Mouse (Mus musculus) layer of hippocampus, adult 2 months (tissue): ENCODE data around the gene Ifnar1. TPM values are rescaled to one million over a fixed set of nuclear protein-coding genes. Genes with fewer than 3 reads are reported as not detected.
"Not testable (repeated sequence)": the region's sequence is repeated elsewhere in the genome, so short reads cannot be mapped to it uniquely, and the experiment has no call there.

Source experiments
- DNase-seq, 2 experiments: peaks; one replicate each; pipeline ENCODE4 v3.0.0; 2022; ENCODE audit warnings: low spot score in 2 of 2
- H3K27ac ChIP-seq: fragments of 200-600 bp; 2 replicates; pipeline ENCODE4 v1.8.1; 2022
- H3K4me3 ChIP-seq: fragments of 200-600 bp; 2 replicates; pipeline ENCODE4 v1.8.1; 2022; ENCODE audit warnings: mild to moderate bottlenecking
- CTCF ChIP-seq: fragments of 200-600 bp; conservative IDR thresholded peaks from 2 replicates; pipeline ENCODE4 v1.8.1; 2022; ENCODE audit warnings: antibody characterized with exemption, mild to moderate bottlenecking, moderate library complexity
- total RNA-seq, 2 experiments: library from RNA; stranded (reverse); gene quantifications; 2 replicates each; pipeline ENCODE4 v1.2.3; 2021

Gene Ifnar1
- total RNA-seq, 2 experiments from 2014 or later: 42.2 to 45.9 TPM

DNA sequence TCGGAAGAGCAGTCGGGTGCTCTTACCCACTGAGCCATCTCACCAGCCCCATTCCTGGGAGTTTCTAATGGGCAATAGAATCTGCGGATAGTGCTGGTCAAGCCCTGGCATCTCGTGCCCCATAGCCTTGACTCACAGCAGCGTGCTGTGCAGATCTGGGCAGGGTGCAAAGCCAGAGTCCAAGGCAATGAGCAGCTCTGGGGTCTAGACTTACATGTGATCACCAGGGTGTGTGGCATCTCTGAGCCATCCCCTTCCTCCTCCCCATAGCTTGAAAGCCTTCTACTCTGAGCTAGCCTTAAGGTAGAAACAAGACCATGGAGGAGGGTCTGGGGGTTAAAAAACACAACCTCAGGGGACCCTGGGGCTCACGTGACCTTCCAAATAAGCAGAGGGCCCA is 41.2 kb downstream of the Ifnar1 start:
- Histone ChIP-seq H3K27ac (no peak overlapping the region), H3K4me3 (no peak overlapping the region)
- no peak for DNase-seq
- TF ChIP-seq CTCF: no peak

DNA sequence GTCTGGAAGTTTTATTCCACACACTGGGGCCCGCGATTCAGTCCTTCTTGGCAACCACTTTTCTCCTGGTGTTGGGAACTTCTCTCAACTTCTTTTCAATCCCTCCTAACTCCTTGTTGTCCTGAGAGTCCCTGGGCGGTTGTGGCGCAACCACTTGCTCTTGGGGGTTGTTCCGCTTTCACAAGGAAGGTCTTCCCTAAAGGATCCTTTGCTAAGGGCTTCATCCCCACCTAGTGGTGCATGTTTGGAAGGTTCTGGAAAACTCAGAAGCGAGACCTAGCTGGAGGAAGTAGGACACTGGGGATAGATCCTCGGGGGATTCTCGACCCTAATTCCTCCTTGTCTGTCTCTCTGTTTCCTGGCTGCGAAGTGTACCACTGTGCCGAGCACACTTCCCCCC is 42.0 kb downstream of the Ifnar1 start:
- TF ChIP-seq CTCF: peak; percentile 64
- Histone ChIP-seq H3K27ac (no peak overlapping the region), H3K4me3 (no peak overlapping the region)
- DNase-seq: no peak

DNA sequence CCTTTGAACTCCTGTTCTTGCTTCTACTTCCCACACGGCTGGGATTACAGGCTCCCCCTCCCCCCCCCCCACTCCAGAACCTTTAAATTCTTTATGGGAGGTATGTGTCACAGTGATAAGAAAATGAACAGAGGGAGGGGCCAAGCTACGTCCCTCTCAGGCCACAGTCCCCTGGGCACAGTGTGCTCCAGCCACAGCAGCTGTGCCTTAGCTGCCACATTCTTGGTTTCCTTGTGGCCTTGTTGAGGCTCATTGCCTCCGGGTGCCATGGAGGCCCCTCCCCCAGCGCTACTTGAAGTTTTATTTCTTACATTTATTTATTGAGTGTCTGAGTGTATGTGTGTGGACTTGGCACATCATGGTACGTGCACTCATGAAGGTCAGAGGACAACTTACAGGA is 42.5 kb downstream of the Ifnar1 start:
- Histone ChIP-seq H3K27ac (no peak overlapping the region), H3K4me3 (no peak overlapping the region)
- no peak for DNase-seq
- no peak for TF ChIP-seq CTCF

DNA sequence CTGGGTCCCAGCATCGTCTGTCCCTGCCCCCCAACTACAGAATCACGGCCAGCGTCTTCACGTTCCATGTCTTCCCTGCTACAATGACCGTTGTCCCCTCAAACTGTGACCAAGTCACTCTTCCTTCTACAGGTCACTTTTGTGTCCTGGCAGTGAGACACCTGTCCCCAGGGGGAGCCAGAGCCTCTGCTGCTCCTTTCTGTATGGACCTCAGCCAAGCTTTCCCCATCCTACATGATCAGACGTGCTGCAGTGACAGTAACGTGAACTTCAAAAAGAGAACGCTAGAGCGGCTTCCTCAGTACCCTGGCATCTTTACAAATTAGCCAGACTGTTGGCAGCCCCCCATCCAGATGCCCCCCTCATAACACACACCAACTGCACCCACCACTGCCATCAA is 43.5 kb downstream of the Ifnar1 start:
- peak; percentile 51 for TF ChIP-seq CTCF
- H3K27ac ChIP-seq: no peak overlapping the region
- DNase-seq: no peak
- no peak overlapping the region for H3K4me3 ChIP-seq

DNA sequence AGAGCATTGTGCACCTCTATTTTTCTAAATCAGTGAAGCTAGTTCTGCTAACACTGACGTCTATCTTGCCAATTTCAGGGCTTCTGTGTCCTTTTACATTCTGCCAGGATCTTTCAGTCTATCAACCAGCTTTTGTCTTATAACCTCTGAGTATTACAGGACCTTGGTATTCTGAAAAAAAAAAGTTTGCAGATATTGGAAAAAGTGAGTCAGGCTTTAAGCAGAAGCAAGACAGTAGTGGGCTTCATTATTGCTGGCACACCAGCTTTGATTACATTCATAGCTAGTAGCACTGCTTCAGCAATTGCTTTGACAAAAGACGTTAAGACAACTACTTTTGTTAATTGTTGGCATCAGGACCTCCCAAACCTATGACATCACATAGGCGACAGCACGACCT is 45.8 kb downstream of the Ifnar1 start:
- DNase-seq, H3K27ac ChIP-seq, H3K4me3 ChIP-seq: not testable (repeated sequence)

DNA sequence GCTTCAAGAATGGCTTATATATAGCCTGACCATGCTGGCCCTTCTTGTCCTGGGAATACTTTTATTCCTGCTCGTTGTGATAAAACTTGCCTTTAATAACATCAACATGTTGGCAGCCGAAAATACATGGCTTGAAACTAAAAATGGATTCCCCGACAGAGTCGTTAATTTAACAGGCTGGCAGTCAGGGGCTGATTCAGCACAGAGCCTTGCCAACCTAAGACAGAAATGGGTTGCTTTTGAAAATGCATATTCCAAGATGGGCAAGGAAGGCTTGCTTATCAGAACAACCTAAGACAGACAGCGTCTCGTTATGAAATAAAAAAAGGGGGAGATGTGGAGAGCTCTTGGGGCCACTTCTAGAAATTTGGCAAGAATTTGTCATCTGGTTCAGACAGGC is 46.8 kb downstream of the Ifnar1 start:
- DNase-seq: no peak
- no peak for TF ChIP-seq CTCF
- H3K27ac ChIP-seq: no peak overlapping the region
- no peak overlapping the region for H3K4me3 ChIP-seq

DNA sequence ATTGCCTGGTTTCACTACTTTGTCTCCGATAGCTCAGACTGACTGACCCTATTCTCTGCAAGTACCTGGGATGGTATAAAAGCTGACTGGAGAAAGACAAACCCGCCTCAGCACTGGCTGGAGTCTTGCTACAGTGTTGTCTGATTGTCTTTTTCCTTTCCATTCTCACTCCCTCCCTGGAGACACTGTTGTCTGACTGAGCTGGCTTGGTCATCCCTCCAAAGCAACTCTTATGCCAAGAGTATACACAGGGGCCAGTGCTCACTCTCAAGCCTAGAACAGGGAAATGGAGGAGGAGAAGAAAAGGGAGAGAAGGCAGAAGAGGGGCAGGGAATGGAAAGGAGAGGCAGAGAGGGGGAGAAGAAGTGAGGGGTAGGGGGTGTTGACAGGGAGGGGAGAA is 47.4 kb downstream of the Ifnar1 start:
- no peak overlapping the region for H3K27ac ChIP-seq
- DNase-seq: no peak
- no peak for TF ChIP-seq CTCF
- no peak overlapping the region for H3K4me3 ChIP-seq

DNA sequence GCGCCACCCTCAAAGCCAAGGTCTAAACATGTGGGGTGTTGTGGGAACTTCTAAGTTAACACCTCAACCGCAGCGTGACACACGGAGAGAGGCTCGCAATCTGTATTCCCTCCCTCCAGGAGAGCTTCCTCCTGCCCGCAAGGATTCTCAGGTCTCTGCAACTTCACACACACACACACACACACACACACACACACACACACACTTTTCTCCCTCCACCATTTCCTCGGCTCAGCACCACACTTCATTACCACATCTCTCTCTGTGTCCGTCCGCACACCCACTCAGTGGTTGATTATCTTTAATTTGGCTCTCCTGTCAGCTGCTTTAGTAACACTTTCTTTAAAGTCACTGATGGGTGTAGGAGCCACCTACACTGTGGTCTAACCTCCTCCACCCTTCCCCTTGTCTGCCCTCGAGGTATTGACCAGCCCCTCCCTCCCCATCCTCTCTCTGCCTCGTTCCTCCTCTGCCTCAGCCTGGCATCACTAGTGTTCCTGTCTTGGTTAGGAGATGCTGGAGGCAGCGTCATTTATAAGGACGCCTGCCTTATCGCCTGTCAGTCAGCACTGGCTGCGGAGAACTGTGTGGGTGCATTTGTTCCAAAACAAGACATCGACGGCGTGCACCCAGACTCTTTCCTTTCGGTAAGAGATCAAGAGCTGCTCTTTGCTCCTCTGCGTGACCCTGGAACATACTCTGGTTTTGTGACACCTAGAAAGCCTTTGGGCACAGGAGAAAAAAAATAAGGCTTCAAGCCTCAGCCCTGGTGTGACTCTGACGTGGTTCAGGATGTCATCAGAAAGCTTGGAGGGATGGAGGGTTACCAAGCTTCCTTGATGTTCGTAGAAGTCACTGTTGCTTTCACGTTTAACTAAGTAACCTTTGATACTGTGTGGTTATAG is 48.3 kb downstream of the Ifnar1 start:
- no peak for TF ChIP-seq CTCF
- no peak overlapping the region for H3K27ac ChIP-seq
- no peak for DNase-seq
- no peak overlapping the region for H3K4me3 ChIP-seq

DNA sequence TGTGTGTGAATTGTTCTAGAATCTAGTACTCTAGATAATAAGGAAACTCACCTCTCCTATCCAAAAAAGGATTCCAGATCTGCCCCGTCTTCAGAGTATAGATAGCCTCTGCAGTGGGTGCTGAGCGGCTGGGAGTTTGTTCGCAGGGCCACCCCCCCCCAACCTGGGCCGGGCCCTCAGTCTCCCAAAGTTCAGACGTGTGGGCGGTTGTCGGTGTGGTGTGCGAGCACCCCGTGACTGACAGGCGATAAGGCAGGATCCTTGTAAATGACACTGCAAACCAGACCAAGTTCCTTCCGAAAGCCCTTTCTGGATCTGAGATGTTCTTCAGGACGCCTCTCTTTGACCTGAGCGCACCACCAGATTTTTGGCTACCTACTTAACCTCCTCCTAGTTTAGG is 49.4 kb downstream of the Ifnar1 start:
- H3K27ac ChIP-seq: no peak overlapping the region
- peak in 1 of 2 experiments; percentile 50 for DNase-seq
- H3K4me3 ChIP-seq: no peak overlapping the region
- TF ChIP-seq CTCF: no peak

DNA sequence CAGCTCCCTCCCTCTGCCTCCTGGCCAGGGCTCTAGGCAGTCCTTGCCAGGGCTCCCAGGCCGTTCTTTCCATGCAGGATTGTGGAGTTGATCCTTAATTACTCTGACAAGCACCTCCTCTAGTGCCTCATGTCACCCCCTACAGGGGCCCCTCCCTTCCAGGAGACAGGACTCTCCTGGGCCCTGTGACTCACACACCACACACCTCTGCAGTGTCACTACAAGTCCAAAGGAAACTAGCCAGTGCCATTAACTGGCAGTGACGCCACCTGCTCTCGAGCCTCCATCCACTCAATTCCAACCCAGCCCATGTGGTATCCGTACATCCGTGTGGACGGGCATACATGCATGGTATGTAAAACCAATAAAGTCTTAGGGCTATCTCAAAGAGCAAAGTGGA is 49.9 kb downstream of the Ifnar1 start:
- DNase-seq: no peak
- TF ChIP-seq CTCF: no peak
- no peak overlapping the region for H3K4me3 ChIP-seq
- no peak overlapping the region for H3K27ac ChIP-seq

DNA sequence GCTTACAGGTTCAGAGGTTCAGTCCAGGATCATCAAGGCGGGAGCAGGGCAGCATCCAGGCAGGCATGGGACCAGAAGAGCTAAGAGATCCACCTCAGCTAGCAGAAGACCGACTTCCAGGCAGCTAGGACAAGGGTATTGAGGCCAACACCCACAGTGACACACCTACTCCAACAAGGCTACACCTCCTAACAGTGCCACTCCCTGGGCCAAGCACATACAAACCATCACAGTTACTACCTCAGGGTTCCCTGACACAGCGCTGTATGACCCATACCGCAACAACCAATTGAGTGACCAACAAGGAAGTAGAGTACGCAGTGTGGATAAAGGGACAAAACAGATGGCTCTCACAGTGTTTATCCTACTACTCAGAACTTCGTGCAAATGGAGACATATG is 51.3 kb downstream of the Ifnar1 start:
- TF ChIP-seq CTCF: no peak
- no peak overlapping the region for H3K4me3 ChIP-seq
- DNase-seq: no peak
- H3K27ac ChIP-seq: no peak overlapping the region

DNA sequence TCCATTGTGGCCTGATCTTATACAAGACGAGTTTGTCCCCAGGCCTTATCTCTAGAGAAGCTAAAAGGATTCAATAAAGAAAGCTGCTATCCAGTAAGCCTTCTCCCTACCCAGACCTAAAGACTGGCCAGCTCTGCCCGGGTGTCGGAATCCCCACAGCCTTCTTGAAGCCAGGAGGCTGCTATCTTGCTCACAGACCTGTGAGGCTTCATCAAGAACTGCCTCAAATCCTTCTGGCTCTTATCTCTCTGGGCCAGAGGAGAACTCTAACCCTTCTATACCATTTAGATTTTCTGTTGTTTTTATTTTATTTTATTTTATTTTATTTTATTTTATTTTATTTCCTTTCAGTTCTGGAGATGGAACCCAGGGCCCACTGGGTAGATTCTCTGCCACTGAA is 52.0 kb downstream of the Ifnar1 start:
- TF ChIP-seq CTCF: no peak

DNA sequence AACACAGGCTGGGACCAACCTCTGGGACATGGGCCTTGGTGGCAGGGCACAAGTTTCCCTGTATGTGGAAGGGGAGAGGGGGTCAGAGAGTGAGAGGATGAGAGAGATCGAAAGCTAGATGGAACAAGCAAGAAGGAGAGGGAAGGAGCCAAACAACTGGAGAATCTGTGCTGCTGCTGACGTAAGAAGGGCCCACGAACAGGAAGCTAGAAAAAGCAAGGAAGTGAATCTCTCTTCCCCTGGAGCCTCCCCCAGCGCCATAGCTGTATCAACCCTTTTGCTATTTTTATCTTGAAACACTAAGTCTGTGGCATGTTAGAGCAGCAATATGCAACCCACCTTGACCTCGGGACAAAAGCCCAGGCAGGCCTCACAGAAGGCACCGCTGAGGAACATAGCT is 53.0 kb downstream of the Ifnar1 start:
- no peak for TF ChIP-seq CTCF
- DNase-seq: no peak
- Histone ChIP-seq H3K4me3 (no peak overlapping the region), H3K27ac (no peak overlapping the region)

More for the DNA sequence above, 52.0 kb downstream of the Ifnar1 start:
- Histone ChIP-seq H3K4me3 (no peak overlapping the region), H3K27ac (no peak overlapping the region)
- DNase-seq: no peak

DNA sequence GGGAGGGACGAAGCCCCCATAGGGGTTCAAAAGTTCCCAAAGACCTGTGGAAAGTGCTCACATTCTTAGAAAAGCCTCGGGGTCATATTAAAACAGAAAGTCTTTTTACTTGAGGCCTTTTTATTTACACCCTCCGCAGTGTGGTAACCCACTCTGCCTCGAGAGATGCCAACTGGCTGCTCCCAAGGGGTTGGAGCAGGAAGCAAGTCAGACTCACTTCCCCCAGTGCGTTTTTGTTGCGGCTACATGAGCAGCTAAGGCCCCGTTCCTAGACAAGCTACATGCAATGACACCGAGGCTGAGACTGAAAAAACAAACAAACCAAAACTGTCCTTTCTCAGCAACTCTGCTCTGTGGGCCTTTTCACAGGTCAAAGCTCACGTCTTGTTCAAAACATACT is 53.5 kb downstream of the Ifnar1 start:
- DNase-seq: no peak
- no peak for TF ChIP-seq CTCF
- no peak overlapping the region for H3K4me3 ChIP-seq
- H3K27ac ChIP-seq: no peak overlapping the region
